Mouse (Mus musculus): ENCODE results near the gene Gm17606.
A peak's percentile ranks its signal among the peaks of the same experiment; 100 is the strongest.

Gene Gm17606

DNA sequence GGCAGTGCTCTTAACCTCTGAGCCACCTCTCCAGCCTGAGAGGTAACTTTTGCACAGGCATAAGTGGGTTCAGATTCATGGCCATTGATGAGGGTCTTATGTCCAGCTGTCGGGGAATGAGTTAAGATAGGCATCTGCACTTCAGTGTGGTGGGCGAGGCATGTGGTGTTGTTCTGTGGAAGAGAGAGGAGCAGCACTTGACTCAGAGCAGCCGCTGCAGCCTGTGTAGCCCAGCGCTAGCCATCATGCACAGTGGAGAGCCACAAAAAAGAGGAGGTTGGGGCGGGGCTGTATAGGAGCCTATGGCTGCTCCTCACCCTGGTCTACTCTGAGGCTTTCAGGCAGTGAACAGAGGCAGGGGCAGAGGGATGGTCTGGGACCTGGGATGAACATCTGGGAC is 12.6 kb upstream of the Gm17606 start:
- no peak for DNase-seq

DNA sequence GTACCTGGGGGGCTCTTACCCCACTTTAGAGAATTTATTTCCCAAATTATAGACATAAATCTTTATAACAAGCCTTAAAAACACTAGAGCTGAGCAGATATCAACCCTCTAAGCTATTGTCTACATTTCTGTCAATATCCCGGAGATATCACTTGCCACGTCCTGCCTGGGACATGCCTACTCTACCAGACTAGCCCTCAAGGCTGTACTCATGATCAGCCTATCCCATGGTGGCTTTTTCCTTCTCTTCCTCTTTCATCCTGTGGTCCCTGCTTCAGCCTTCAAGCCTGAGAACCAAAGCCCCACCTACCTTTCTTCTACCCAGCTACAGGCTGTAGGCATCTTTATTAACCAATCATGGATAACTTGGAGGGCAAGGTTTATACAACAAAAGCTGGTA is 11.0 kb upstream of the Gm17606 start:
- no peak for DNase-seq

DNA sequence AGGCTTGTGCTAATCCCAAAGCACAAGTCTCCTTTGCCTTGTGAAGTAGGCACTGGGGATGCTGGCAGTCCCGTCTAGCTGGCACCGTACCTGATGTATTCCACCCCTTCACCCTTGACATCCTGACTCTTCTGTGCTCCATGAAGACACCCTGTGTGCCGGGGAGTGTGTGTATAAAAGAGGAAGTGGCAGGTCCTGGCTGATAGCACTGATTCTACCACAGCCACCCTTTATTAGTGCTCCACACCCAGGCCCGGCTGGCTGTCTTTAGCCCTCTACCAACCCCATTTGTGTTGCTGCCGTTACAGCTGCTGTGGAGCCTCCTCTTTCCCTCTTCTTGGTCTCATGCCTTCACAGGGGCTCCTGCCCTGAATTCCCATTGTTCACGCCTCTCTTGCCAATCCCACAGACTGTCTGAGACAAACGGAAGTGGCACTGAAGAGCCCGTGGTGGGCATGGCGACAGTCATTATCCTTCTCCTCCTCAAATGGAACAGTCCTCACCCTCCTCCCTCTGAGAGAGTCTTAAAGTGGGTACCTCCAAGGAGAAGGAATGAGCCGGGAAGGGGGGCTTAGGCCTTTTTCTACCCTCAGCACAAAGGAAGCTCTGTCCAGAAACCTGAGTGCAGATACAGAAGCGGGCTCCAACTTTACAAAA is 10.0 kb upstream of the Gm17606 start:
- DNase-seq = no peak

DNA sequence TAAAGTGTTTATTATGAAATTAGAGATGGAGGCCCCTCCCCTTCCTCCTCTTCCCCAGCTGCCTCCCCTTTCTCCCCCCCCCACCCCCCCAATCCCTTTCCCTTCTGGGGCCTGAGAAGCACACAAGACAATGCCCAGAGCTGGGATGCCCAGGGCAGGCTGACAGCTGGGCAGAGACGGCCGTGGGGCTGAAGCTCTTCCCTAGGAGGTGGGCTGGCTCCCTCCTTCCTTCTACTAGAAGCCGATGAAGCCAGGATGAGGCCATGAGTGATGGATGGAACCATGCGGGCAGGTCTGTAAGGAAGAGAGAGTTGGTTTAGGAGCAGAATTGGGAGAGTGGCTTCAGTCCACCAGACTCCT is 9.5 kb upstream of the Gm17606 start:
- no peak for DNase-seq

DNA sequence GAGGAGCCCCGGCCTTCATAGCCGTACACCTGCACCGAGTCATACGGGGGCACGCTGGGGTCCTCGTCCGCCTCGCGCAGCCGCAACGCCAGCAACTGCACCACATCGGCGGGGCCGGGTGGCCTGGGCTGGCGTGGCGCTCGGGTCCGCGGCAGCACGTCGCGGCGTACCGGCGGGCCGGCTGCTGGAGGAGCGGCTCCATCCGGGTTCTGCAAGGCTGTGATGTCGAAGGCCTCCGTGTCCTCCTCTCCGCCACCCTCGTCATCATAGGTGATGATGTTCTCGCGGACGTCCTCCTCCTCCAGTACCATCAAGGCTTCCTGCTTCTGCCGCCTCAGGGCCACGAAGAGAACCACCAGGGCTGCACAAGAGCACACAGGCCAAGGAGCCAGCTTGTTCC is 8.5 kb upstream of the Gm17606 start:
- no peak for DNase-seq

DNA sequence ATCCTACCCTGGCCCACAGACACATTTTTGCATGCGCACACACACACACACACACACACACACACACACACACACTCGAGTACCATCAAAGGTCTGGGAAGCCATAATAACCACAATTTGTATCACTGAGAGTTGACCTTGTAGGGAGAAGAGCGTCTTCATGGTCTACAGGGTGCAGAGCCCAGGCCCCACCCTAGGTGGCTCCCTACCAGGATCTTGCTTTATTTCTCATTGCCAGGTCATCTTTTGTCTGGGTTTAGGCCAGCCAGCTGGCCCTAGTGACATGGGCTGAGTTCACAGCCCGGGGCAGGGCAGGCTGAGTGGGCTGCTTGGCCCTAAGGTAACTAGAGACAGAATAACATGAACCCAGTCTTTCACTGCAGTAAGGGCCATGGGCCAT is 6.6 kb upstream of the Gm17606 start:
- DNase-seq = no peak

DNA sequence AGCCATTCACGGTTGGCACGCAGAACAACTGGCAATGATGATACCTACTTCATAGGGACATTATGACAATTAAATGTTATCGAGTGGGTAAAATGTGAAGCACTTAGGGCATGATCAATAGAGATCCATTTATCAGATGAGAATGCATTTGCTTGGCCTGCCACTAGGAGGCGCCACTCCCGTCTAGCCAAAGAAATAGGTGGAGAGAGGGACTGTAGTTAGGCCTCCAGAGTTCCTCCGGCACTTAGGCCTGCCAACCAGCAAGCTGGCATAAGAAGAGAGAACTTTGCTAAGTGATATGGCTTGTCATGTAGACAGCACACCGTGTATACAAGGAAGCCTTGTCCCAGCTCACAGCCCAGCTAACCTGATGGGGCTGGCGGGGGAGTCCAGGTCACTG is 3.8 kb upstream of the Gm17606 start:
- DNase-seq = peak; percentile 73 to 80

DNA sequence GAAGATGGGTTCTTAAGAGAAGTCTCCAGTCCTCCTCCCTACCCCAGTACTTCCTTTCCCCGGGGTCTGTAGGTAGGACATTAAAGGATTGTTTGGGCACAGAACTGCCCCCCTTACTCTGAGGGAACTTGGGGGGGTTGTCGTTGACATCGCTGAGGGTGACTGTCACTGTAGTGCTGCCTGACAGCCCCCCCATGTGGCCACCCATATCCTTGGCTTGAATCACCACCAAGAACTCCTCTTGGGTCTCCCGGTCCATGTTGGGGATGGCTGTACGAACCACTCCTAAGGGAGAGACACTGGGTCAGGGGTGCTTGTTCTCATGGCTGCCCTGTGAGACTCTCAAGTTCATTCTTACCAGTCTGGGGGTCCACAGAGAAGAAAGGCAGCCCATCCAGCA is 2.5 kb upstream of the Gm17606 start:
- no peak for DNase-seq

DNA sequence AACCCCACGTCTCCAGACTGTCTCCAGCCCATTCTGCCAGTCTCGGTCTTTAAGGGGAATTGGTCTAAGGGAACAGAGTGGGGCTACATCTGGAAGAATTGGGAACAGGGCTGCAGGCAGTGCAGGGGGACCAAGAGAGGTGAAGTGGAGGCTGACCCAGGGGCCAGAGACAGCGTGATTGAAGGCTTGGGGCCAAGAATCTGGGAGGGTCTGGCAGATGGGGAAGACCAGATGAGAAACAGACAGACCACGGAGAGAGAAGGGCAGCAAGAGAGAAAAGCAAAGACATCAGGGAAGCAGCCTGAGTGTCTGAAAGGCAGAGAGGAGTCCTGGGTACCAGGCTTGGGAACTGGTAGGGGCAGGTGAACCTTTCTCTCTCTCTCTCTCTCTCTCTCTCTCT is 631 bp upstream of the Gm17606 start:
- DNase-seq = peak; percentile 54 to 67

DNA sequence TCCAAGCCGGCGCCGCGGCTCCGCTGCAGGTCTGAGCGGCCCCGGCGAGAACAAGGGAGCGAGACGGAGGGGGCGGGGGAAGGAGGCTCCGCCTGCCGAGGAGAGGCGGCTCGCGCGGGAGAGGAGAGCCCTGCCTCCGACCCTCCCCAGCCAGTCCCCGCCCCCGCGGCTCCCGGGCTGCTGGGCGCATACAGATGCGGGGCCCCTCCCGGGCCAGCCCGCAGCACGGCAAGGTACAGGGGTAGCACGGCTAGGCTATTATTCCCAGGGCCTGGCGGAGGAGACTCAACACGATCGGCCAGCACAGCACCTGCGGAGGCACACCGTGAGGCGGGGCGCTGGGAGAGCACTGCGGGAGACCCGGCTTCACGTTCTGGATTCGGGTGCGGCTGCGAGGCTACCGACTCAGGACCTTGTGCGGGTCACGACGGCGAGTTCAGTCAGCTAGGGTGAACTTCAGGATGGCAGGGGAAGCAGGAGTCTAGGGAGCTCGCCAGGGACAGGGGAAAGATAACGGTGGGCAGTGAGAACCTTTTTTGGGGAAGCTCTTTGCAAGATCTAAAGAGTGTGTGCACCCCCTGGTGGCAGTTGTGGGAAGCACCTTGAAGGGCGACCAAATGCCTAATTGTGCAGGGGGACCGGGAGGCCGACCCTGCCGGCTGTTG is 685 bp downstream of the Gm17606 start, which contains the start of gene Cdh24:
Gene Cdh24 (minus strand): TSS at position 60 of the 665 bp plus-strand sequence.
- DNase-seq = peak; percentile 96 to 98

DNA sequence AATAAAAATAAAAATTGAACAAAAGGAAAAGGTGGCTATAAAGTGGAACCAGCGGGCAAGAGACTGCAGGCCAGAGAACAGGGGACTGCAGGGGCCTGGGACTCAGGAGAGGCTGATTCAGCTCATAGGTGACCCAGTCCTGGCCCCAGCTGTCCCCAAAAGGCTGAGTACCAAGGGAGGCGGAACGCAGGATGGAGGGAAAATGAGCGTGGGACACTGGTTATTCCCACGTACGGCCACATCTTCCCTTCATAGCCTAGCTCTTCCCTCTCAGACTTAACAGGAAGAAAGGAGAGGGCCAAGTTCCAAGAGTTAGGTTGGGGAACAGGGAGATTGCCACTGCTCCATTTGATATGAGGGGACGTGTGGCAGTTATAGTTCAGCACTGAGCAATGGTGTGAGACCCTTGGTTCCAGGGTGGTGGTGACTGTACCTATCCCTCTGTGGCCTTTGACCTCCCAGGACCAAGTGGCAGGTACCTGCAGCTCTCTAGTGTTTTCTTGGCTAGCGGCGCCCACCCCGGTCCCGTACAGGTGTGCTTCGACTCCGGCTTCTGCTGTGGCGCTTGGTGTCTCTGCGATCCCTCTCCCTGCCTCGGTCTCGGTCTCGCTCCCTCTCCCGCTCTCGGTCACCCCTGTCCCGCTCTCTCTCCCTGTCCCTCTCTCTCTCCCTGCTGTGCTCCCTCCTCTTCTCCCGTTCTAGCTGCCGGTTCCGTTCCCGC is 1.6 kb downstream of the Gm17606 start:
- no peak for DNase-seq

DNA sequence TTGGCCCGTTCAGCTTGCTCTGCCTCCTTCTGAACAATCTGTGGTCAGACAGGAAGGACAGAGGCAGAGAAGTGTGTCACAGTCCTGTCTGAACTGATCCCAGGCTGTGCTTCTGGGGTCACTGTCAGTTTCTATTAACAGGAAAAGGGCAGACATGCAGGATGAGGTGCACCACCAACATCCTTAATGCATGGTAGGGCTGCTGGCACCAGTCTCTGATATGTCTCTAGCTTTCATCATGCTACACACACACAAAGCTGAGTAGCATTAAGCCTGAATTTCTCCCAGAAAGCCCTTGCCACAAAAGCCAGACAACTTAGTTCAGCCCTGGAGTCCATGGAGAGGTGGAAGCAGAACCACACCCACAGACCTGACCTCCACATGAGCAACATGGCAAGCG is 2.3 kb downstream of the Gm17606 start:
- DNase-seq = no peak

DNA sequence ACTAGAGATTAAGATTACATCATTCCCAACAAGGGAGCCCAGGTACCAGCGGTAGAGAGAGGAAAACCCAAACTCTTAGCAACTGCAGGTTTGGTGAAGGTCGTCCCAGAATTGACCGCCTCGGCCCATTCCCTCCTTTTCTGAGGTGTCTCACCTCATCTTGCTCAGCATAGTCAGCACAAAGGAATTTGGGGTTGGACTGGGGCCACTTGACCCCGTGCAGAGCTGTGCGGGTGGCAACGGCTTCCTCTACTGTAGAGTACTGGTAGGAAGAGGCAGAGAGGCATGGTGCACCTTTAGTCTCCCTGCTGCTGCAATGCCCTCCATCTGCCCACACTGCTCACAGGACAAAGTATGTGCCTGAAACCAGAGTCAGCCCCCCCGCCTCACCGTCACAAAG is 3.5 kb downstream of the Gm17606 start:
- no peak for DNase-seq

DNA sequence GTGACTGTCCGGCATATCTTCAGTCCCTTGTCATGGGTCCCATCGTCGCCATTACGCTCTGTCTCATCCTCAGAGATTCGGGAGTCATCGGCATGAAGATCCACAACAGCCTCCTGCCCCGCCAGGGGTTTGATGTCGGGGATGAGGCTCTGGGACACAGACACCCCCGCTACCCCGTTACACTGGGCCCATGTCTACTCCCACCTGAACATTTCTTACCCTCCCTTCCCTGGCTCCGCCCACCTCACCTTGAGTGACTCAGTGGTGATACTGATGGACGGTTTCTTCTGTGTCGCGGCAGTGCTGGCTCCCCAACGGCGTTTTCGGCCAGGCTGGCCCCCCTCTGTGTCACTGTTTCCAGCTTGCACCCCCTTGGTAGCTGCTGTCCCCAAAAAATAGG is 5.7 kb downstream of the Gm17606 start:
- DNase-seq = no peak

DNA sequence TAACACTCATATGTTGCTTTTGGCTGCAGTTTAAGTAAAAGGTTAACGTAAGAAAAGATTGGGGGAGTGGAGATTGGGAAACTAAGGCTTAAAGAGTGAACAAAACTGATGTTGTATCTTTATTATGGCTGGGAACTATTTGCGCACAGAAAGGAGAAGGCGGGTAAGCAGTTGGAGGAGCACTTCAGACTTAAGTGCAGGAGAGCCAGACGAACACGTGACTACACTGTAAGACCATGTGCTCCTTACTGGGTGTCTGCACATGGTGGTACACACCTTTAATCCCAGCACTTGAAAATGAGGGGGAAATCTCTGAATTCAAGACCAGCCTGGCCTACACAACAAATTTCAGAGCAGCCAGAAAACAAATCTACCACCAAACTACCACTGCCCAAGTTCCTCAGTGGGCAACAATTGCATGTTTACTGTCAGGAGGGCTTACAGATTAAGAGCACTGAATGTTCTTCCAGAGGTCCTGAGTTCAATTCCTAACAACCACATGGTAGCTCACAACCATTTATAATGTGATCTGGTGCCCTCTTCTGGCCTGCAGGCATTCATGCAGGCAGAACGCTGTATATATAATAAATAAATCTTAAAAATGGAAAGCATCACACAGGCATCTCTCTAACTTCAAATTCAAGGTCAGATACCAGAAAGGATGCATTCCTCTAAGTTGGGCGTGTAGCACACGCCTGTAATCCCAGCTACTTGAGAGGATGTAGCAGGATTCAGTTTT is 6.3 kb downstream of the Gm17606 start:
- no peak for DNase-seq

DNA sequence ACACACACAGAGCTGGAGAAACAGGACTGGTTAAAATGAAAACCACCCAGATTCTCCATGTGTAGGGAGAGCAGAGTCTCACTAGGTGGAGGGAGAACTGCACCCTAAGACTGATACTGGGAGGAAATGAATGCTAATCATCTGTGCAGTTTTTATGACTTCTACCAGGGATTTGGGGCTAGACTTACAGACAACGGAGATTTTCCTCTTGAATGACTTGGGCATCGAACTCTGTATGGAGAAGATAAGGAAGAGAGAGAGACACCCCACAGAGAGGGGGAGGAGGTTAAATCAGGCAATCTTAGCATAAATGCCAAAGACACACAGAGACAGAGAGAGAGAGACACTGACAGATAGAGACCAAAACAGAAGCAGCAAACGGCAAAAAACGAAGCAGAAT is 7.1 kb downstream of the Gm17606 start:
- no peak for DNase-seq

DNA sequence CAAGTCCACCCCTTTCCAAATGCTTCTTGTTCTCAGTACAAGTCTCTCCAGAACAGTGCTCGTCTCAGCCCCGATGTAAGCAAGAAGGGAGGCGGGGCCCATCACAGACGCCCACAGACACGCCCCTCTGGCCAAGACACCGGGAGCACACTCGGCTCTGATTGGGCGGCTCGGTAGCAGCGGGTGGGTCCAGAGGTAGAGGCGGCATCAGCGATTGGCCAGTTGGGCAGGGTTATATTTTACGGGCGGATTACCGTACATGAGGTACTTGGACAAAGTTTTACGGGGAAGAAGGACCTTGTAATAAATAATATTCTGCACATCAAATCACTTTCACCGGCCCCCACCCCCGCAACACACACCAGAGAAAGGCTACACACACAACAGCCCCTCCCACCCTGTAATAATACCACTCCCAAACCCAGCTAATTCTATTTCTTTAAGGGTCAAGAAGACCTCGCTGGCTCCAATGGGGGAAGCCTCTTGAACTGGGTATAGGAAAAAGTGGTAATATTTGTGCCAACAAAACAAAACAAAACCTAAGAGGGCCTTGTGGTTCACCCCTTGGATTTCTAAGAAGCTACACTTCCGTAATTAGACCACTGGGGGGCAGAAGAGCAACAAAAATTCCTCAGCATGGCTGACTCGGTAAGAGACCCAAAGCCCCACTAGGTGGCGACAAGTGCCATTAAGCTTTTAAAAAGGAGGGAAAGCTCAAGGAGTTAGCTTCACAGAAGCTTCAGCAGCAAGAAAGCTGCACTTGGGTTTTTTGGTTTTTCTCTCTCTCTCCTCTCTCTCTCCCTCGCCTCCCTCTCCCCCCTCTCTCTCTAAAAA is 10.1 kb downstream of the Gm17606 start:
- peak; percentile 95 to 96 for DNase-seq

DNA sequence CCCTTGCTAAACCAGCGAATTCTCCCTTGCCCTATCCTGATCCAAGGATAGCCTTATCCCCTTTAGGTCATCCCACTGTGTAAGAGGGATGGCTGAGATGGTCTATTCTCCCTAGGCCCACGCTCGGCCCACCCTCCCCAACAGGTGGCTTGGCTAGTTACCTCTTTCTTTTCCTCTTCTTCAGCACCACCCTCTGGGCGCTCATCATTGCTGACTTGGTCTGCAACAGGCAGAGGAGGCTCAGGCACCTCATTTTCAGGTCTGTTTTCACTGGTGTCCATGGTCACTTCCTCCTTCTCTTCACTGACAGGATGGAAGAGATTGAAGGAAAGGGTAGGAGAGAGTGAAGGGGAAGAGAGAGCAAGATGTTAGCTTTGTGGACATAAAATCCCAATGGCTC is 10.8 kb downstream of the Gm17606 start:
- DNase-seq = no peak

DNA sequence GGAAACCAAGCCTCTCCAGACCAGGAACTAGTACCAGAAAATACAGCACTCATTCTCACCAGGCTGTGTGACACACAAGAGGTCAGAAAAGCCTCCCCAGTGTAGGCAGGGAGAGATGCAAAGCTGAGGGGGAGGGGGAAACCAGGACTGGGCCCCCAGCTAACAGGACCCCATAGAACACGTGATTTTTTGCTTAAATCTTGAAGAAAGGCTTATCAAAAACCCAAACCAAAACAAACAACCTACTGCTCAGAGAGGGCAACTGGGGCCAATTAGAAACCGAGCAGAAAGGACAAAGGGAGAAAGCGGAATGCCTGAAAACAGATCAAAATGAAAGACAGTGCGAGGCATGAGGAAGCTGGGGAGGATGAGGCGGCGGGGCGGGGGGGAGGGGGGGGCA is 12.0 kb downstream of the Gm17606 start:
- DNase-seq = peak in 1 of 2 experiments; percentile 11

DNA sequence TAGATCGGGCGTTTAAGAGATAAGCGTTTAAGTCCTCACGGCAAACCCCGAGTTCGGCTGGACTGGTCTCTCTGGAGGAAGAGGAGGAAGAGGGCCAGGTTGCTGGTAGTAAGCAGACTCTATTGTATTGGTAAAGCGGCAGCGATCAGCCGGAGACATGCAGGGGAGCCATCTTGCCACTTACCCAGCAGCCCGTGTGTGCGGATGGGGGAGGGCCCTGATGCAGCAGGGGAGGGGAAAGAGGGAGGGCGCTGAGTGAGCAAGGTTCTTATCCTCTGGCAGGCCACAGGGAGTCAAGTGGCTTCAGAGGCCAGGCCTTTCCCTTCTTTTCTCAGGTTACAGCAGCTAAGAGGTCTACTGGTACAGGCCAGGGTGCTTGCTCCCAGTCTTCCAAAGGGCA is 12.7 kb downstream of the Gm17606 start:
- DNase-seq = peak; percentile 88 to 92

DNA sequence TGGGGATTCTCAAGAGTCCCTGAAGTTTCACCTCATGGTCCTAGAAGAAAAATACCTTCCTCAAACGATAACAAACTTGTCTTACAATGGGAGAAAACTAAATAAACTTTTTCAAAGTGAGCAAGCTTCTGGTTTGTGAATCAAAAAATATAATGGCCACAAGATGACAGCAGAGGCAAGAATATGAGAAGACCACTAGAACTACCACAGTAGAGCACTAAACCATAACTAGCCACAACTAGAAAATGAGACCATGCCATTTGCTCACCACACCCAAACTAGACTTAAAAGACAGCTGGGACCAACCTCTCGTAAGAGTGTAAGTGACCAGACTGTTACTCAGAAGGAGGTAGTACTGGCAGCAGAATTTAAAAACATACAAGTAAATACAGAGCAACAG is 19.3 kb downstream of the Gm17606 start:
- peak in 1 of 2 experiments; percentile 68 for DNase-seq

DNA sequence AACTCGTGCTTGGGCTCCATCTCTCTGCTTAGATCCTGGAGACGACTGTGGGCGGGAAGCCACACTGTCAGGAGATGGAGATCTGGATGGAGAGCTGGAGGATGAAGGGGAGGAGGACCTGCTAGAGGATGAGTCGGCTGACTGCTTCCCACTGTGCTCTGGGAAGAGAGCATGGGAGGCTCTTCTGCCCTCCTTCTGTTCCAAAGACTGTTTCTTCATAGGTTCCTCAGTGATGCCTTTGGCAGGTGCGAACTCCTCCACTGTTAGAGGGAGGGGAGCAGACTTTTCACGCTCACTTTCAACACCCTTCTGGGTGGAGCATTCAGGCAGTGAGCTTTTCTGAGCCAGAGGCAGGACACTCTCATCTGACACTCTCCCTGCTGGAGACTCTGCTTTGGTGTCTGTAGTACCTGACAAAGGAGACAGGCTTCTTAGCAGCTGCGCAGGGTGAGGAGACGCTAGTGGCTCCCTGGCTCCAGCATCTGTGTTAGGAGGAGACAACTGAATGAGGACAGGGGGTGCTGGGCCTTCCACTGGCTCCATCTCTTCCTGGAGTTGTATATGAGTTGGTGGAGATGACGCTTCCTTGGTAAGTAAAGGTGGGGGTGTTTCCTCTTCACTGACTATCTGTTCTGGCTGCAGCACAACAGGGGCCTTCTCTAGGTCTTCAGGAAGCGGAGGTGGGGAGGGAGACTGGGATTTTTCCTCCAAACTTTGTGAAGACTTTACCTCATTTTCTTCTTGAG is 23.9 kb downstream of the Gm17606 start:
- no peak for DNase-seq

Measured in cerebellum, postnatal 10 days (tissue).